Mouse (Mus musculus) lung, postnatal 14 days (tissue): Measurements from ENCODE around the gene Lrrc75a.

Experiments used
- DNase-seq: peaks from one replicate; pipeline ENCODE4 v3.0.0; 2021

The Lrrc75a gene

GRCm38 (mm10) chr11:62644602-62645336 lies 3.6 kb downstream of the Lrrc75a start:
- DNase-seq = no peak

- no peak for DNase-seq
Measured at GRCm38 (mm10) chr11:62643681-62644363, 4.5 kb downstream of the Lrrc75a start.

- DNase-seq = peak; percentile 81
Measured at GRCm38 (mm10) chr11:62643011-62643631, 5.2 kb downstream of the Lrrc75a start.

GRCm38 (mm10) chr11:62642023-62642844 lies 6.1 kb downstream of the Lrrc75a start:
- DNase-seq = peak; percentile 51

GRCm38 (mm10) chr11:62640378-62640777 lies 7.9 kb downstream of the Lrrc75a start:
- DNase-seq = no peak

GRCm38 (mm10) chr11:62638402-62638801 lies 9.9 kb downstream of the Lrrc75a start:
- DNase-seq = no peak

- no peak for DNase-seq
Measured at GRCm38 (mm10) chr11:62637806-62638205, 10.5 kb downstream of the Lrrc75a start.

- no peak for DNase-seq
Measured at GRCm38 (mm10) chr11:62637401-62637800, 10.9 kb downstream of the Lrrc75a start.

- DNase-seq = peak; percentile 37
Measured at GRCm38 (mm10) chr11:62636840-62637221, 11.5 kb downstream of the Lrrc75a start.

GRCm38 (mm10) chr11:62636105-62636839 lies 12.1 kb downstream of the Lrrc75a start:
- no peak for DNase-seq

GRCm38 (mm10) chr11:62635406-62635805 lies 12.9 kb downstream of the Lrrc75a start:
- no peak for DNase-seq

GRCm38 (mm10) chr11:62631138-62631537 lies 17.2 kb downstream of the Lrrc75a start:
- no peak for DNase-seq

- DNase-seq = no peak
Measured at GRCm38 (mm10) chr11:62630225-62630821, 18.0 kb downstream of the Lrrc75a start.

GRCm38 (mm10) chr11:62629352-62630224 lies 18.7 kb downstream of the Lrrc75a start:
- no peak for DNase-seq

- no peak for DNase-seq
Measured at GRCm38 (mm10) chr11:62624341-62625291, 23.7 kb downstream of the Lrrc75a start.

GRCm38 (mm10) chr11:62622850-62623249 lies 25.5 kb downstream of the Lrrc75a start:
- no peak for DNase-seq

GRCm38 (mm10) chr11:62621586-62622283 lies 26.6 kb downstream of the Lrrc75a start:
- DNase-seq = no peak

GRCm38 (mm10) chr11:62621079-62621478 lies 27.2 kb downstream of the Lrrc75a start:
- no peak for DNase-seq

- DNase-seq = no peak
Measured at GRCm38 (mm10) chr11:62615456-62615855, 32.9 kb downstream of the Lrrc75a start.
